Mouse (Mus musculus) cerebellum, postnatal 14 days (tissue): ENCODE data around the gene Gpc5.

Experiments
- DNase-seq, 2 experiments: peaks; one replicate each; pipeline ENCODE4 v3.0.0; 2021; ENCODE audit warnings: mixed read lengths in 2 of 2

Gpc5 gene

DNA sequence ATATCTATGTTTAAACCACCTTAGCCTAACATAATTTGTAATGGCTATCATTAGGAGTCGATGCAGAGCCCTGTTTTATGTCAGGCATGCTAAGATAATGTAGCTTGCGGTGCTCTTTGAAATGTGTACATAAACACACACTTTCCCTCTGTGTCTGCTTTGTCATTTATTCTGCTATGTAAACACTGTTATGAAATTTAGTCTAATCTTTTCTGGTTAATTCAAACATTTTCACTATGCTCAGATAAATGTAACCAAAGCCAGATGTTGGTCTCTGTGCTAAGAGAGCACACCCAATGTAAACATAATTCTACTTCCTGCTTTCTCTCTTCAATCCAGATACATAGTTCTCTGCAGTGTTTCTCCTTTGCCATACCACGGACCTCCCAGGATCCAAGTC, 1256.5 kb downstream of the Gpc5 start:
- no peak for DNase-seq

DNA sequence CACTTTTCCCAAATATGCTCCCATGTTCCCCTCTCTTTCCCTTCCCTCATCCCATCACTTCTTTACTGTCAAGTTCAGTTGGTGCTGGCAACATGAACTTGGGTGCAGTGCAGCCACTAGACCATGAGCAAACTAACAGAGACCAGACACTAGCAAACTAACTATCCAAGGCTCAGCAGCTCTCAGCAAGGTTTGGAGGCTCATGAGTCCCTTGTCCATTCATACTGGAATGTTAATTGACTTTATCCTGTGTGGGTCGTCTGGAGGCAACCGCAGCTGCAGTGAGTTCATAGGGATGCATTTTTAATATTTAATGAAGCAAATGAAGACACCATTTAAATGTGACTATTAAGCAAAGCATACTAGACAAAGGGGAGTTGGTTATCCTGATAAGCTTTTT, 1292.6 kb downstream of the Gpc5 start:
- DNase-seq, result no peak

DNA sequence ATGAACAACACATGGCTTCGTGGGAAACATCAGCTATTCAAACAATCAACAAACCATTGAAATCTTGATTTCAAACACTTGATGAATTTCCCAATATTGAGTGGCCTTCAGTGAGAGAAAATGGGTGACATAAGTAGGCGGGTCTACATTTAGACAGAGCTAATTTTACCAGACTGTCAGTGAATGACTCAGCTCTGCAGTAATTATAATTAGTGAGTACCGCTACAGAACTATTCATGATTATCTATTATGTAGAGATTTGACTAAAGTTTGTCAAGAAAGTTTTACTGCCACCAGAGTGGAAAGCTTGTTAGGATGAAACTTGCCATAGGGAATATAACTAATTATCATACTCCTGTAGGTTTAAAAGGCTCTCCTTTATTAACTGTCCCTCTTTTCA, 1323.5 kb downstream of the Gpc5 start:
- no peak for DNase-seq

DNA sequence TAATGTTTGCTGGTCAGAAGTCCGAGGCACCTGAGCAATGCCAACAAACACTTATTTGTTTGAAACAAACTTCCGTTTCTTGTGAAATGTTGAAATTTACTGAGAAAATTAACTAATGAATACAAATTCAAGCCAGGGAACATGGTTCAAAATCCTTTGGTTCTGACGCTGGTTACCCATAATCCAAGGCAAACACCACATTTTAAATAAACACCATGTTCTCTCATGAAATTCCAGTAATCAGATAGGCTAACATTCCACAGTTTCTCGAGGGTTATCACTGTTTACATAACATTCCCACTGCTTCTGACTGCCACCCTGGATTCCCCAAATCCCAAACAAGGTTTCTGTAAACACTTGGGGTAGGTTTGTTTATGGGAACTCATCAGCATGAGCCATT, 1356.2 kb downstream of the Gpc5 start:
- no peak for DNase-seq

DNA sequence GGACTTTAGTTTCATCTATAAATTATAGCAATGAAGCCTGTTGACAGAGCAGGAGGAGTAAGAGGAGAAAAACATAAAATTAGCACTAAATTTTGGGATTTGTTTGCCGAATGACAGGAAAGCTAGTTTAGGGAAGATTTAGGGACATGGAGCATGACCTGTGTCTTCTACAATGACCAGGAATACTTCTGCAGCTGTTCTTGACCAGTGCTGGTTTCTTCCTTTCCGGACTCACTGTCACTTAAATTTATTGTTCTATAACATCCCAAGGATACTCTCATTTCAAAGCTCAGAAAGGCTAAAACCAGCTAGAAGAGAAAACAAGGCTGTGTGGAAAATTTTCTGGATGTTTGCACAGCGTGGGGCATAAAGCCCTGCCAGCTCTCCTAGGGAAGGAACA, 1361.3 kb downstream of the Gpc5 start:
- no peak for DNase-seq

DNA sequence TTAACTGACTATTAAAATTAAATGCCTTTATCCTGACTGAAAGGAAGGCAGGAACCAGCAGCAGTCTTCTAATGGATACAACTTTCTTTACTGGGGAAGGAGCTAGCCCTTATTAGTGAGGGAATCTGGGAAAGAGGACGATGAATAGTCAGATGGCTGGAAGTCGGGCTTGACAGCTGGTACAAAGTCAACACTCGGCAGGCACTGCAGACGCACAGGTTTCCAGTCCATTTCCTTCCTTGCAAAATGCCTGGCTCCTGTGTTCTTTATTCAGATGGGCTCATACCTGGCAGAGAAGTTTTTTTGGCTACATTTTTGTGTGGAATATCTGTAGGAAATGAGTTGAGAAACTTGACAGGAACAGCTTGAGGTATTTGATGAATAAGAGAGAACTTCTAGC, 1364.2 kb downstream of the Gpc5 start:
- DNase-seq, result peak; percentile 46 to 55

DNA sequence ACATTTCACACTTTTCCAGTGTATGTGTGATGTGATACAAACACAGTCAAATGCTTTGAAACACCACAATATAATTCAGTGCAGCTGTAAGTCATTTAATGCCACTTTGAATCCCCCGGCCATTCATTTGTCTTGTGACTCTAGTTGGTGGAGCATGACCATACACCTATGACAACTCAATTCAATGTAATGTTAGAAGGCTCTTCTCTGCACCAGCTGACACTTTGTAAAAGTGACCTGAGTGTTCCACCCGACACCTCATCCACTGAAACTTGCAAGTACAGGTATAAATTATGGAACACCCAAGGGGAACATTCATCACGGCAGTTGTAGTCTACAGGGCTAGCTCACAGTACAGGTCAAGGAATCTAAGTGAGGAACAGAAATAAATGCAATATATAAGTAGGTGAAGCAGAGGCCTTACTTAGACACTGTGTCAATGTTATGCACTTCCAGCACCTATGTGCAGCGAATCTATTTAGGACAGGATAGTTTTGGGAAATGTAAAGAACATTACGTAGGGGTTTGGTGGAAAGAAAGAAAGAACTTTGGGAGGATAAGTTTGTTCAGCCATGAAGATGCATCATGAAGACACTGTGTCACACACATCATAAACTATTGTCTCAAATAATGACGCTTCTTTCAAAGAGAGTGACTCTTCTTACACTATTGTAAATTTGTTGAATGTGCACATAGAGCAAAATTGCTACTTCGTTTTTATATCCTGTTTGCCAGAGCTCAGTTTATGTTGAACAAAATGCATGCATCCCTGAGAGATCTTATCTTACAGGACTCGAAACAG, 1381.6 kb downstream of the Gpc5 start:
- DNase-seq, result no peak

DNA sequence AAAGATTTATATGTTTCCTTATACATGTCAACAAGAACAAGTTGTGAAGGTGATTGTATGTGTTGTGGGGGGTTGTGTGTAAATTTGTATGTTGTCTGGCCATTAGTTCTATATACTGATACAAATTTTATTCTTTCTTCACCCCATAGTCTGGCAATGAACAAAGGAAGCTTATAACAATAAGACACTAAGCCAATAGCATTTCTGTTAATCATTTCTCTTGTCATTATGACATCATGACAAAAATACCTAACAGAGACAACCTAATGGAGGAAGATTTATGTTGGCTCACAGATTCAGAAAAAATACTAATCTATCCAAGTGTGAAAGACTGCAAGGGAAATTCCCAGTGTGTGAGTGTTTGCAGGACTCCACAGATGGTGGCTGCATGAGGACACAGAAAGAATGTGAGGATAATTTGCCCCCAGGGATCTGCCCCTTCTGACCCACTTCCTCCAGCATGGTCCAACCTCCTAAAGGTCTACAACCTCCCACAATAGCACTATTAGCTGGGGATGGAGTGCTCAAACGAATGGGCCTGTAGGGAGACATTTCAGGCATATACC, 1402.4 kb downstream of the Gpc5 start:
- DNase-seq, result no peak

DNA sequence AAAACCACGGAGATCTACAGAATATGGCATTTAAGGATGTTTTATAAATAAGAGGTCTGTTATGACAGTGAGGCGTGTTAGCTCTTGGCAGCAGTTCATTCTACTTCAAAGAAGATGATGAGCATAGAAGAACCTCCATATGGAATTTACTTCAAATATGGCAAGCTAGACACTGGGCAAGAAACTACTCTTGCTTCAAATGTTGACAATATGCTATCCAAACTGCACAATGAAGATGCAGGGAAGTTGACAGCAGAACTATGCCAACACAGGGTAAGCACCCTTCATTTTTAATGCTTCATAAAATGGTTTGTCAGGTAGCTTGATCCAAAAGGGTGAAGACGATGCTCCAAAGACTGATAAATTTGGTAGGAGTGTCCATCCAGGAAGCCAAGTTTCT, 1446.2 kb downstream of the Gpc5 start:
- DNase-seq, result no peak

DNA sequence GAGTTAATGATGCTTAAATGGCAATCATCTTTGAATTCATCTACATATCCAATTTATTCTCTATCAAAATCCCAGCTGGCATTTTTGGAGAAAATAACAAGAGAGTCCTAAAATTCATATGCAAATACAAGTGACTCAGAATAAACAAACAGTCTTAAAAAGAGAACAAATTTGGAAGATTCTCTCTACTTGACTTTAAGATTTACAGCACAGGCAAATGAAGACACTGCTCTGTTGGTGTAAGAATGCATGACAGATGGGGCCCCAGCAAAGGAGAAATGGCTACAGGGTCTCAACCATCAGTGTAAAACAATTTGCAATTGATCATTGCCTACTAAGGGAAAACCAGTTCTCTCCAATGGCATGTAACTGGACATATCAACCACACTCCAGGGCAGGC, 1451.7 kb downstream of the Gpc5 start:
- DNase-seq, result no peak

DNA sequence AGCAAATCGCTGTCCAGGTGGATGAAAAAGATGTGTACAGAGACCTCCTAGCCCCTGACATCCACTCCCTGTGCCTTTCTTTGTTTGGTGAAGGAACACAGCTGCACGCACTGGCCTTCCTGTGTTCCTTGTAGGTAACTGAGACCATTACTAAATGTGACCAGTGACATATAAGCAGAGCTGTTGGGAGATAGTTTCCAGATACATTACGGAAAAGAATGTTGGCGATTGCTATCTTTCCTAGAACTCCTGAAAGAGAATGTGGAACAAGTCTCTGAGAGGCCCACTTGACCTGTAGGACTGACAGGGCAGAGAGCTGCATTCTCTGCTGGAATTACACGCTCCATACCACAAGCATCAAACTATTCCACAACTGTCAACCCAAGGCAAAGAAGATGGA, 1459.4 kb downstream of the Gpc5 start:
- DNase-seq, result no peak

DNA sequence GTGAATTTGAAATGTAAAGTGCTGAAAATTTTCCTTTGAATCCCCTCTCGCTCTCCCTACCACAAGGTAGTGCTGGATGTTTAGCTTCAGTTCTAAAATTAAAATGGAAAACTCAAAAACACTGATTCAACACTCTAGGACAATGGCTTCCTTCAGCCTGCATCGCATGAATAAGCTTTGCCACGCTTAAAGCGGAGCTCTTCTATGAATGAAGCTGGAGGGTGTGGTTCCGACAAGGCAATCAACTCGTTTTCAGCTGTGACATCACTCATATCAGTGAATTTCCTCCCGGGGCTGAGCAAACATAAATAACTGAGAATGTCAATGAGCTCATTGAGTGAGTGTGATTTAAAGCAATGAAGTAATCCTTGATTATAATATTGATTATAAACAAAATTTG, 1461.3 kb downstream of the Gpc5 start:
- no peak for DNase-seq

DNA sequence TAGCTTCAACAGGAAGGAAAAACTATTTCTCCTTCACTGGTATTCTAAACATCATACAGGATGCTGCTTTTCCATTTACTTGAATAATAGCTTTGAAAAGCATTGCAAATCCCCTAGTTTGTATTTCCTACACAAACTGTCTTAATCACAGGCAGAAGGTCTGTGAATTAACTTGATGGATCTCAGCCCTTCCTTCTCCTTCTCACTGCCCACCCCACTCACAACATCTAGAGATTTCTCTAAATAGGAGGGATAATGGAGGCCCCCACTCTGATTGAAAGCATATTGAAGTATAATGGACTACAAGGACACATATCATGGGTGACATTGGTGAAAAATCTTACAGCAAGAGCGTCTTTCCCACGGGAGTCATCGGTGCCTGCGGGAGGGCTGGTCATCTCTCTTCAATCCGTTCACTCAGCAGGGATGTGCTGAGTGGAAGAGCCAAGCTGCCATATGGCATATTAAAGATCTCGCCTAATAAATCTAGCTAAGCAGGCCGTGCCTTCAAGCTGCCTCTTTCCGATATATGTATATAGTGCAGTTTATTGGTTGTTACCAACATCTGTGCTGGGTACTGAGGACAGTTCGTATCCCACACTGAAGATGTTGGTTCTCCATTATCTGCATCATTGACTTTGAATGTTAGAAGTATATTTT, 1466.3 kb downstream of the Gpc5 start:
- peak; percentile 17 to 47 for DNase-seq

DNA sequence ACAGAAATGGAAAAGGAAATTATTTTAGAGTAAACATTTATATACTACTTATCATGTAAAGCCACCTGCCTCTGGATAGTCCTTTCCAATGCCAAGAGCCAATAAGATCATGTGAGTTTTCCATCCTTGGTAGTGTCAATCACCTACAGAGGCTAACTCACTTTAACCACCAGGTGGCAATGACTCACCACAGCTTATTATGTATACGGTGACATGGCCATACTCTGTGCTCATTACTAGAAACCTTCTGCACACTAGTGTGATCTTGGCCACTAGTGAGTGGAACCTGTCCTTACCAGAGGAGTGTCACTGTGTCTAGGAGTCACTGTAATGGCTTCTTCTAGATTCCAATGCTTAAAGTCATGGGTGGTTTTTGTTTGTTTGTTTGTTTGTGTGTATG, 1468.0 kb downstream of the Gpc5 start:
- peak; percentile 32 to 38 for DNase-seq
